Mouse (Mus musculus) heart, postnatal 0 days (tissue): ENCODE measurements at regions not wholly inside any gene's neighbourhood (a gene's known extent, or its start where the extent isn't known, plus 50 kb on each side); places are given as distances from the start of the nearest gene placed in this dataset.

Source experiments
- CTCF ChIP-seq: IDR thresholded peaks from 2 replicates; pipeline ENCODE4 v1.5.1; 2016; ENCODE audit warnings: antibody characterized with exemption, control low read depth, low read depth
- EP300 ChIP-seq: IDR thresholded peaks from 2 replicates; pipeline ENCODE4 v1.6.1; 2016; ENCODE audit warnings: antibody characterized with exemption, low read depth

- no peak for TF ChIP-seq CTCF
- TF ChIP-seq EP300: no peak
Observed at GRCm38 (mm10) chr19:54583574-54583973, 539.6 kb downstream of the Adra2a start.
